Mouse (Mus musculus) lung, adult 2 months (tissue): ENCODE data around the gene Gja10.

Experiments used
- CTCF ChIP-seq: fragments of 200-500 bp; IDR thresholded peaks from 2 replicates; pipeline ENCODE4 v1.5.1; 2011; ENCODE audit warnings: mild to moderate bottlenecking, low read length, control low read depth; ENCODE audit not compliant: insufficient read depth
- POLR2A ChIP-seq: fragments of 200-500 bp; IDR thresholded peaks from 2 replicates; pipeline ENCODE4 v1.6.1; 2011; ENCODE audit warnings: low read depth, mild to moderate bottlenecking, control low read depth, low read length, borderline replicate concordance; ENCODE audit errors: extremely low read depth

GRCm38 (mm10) chr4:32571441-32571840, 31.1 kb downstream of the Gja10 start:
- TF ChIP-seq CTCF, result no peak
- TF ChIP-seq POLR2A, result no peak
